ENCODE assay signal across 8 mouse cellular contexts in the genomic region with DNA sequence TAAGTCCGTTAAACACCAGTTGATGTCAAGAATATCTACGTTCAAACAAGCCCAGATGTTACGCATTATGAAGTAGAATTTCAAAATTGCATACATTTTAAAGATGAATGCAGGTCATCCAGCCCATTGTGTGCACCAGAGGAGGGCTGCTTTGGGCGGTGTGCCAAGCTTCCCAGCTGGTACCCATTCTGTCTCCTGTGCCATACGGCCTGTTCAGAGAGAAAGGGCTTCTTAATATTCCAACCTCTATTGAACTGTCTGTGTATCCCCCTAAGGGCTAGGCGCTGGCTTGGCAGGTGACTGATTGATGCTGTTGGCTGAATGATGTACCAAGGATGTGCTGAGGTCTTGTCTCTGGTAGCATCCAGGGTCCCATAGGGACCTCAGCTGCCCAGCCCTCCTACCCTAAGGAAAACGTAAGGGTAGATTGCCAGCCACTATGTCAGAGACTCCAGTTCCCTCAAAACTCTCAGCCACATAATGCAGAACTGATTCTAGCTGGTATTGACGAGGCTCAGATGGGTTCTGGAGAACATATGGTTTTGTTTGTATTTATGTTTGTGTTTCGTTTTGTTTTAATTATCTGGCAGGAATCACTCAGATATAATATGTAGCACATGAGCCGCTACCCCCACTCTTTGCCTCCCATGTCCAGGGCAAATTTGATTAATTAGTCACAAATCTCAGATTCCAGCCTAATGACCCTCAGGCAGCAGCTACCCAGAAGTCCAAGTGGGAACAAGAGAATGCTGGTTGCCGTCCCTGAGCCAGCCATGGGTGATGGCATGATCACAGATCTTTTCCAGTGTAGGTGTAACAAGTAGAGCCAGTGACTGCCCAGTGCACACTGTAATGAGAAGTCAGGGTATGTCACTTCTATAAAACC.
A peak's percentile ranks its signal among the peaks of the same experiment; 100 is the strongest.
DNase-seq lines count a peak whose midpoint lies in the region; ATAC-seq lines count a peak whose summit lies in the region.

No protein-coding gene starts in this region.

- no peak overlapping the region for H3K4me2 ChIP-seq in hindbrain, embryonic 11.5 days (replicated peaks; ENCODE audit: low read depth, low read length)
- no peak overlapping the region for H3K4me2 ChIP-seq in forebrain, embryonic 15.5 days (replicated peaks)
- H3K4me2 ChIP-seq in limb, embryonic 13.5 days (replicated peaks) = peak overlapping the region; percentile 7; the same call in 1 of the 2 replicates

- no peak overlapping the region for H3K9ac ChIP-seq in hindbrain, embryonic 11.5 days (ENCODE audit: low read depth, low read length)
- H3K9ac ChIP-seq in forebrain, embryonic 15.5 days (replicated peaks) = no peak overlapping the region
- no peak overlapping the region for H3K9ac ChIP-seq in limb, embryonic 13.5 days

- no peaks in the 10 kb centered on the region for H3K27me3 ChIP-seq in hindbrain, embryonic 11.5 days (ENCODE audit: control insufficient read depth, insufficient read depth, low read length)
- H3K27me3 ChIP-seq in hindbrain, embryonic 10.5 days (ENCODE audit: insufficient read depth, poor library complexity, severe bottlenecking) = no peaks in the 10 kb centered on the region
- H3K27me3 ChIP-seq in forebrain, embryonic 15.5 days = no peaks in the 10 kb centered on the region
- H3K27me3 ChIP-seq in limb, embryonic 13.5 days = no peaks in the 10 kb centered on the region

- no peaks in the 10 kb centered on the region for H3K36me3 ChIP-seq in hindbrain, embryonic 11.5 days (ENCODE audit: control insufficient read depth, insufficient read depth, low read length)
- no peaks in the 10 kb centered on the region for H3K36me3 ChIP-seq in hindbrain, embryonic 10.5 days
- H3K36me3 ChIP-seq in forebrain, embryonic 15.5 days = no peaks in the 10 kb centered on the region
- H3K36me3 ChIP-seq in limb, embryonic 13.5 days = no peaks in the 10 kb centered on the region

- 73% methylated on average over 11 of the region's 11 CpGs for WGBS in hindbrain, embryonic 11.5 days
- WGBS in hindbrain, embryonic 10.5 days = 74% methylated on average over 11 of the region's 11 CpGs
- WGBS in forebrain, embryonic 15.5 days = 34% methylated on average over 11 of the region's 11 CpGs
- 43% methylated on average over 11 of the region's 11 CpGs for WGBS in limb, embryonic 13.5 days

- H3K9me3 ChIP-seq in hindbrain, embryonic 11.5 days (ENCODE audit: control insufficient read depth, low read length) = no peaks in the 10 kb centered on the region
- H3K9me3 ChIP-seq in hindbrain, embryonic 10.5 days = no peaks in the 10 kb centered on the region
- H3K9me3 ChIP-seq in forebrain, embryonic 15.5 days = no peaks in the 10 kb centered on the region
- H3K9me3 ChIP-seq in limb, embryonic 13.5 days = no peaks in the 10 kb centered on the region

- intact Hi-C loops in gastrocnemius, postnatal 14 days (cut with DNase I; ENCODE audit: low total_unique reads) = no loop called here

- H3K4me1 ChIP-seq in hindbrain, embryonic 11.5 days (replicated peaks; ENCODE audit: control insufficient read depth, insufficient read depth, low read length) = 0 out of 2 replicates have a peak, but pooled peaks cover 7% of the 10 kb centered on the region
- H3K4me1 ChIP-seq in hindbrain, embryonic 10.5 days (replicated peaks) = peaks cover 38% of the 10 kb centered on the region
- peaks cover 46% of the 10 kb centered on the region for H3K4me1 ChIP-seq in forebrain, embryonic 15.5 days
- peaks cover 57% of the 10 kb centered on the region for H3K4me1 ChIP-seq in limb, embryonic 13.5 days

- DNase-seq in hindbrain, embryonic 11.5 days (ENCODE audit: low spot score) = no peak
- DNase-seq in hindbrain, embryonic 10.5 days (ENCODE audit: low spot score) = no peak
- DNase-seq in cerebellum, postnatal 10 days = peak; percentile 79 to 85
- no peak for DNase-seq in gastrocnemius, postnatal 14 days
- DNase-seq in urinary bladder, postnatal 36 days (ENCODE audit: low spot score in 2 of 2) = no peak

- H3K4me3 ChIP-seq in hindbrain, embryonic 11.5 days (ENCODE audit: low read depth, low read length) = no peak overlapping the region
- H3K4me3 ChIP-seq in hindbrain, embryonic 10.5 days = no peak overlapping the region
- no peak overlapping the region for H3K4me3 ChIP-seq in forebrain, embryonic 15.5 days
- H3K4me3 ChIP-seq in limb, embryonic 13.5 days = no peak overlapping the region

- ATAC-seq in hindbrain, embryonic 11.5 days (ENCODE audit: low FRiP score) = peak; percentile 65; the same call in 1 of the 2 replicates
- ATAC-seq in forebrain, embryonic 15.5 days (replicated peaks) = peak; percentile 87
- ATAC-seq in limb, embryonic 13.5 days (ENCODE audit: low FRiP score, low read depth) = no peak; the same call in 1 of the 2 replicates
- ATAC-seq in megakaryocyte, adult 5-6 weeks (ENCODE audit: poor library complexity, severe bottlenecking) = no peak

- no peak overlapping the region; the same call in 1 of the 2 replicates for H3K27ac ChIP-seq in hindbrain, embryonic 11.5 days (ENCODE audit: low read depth, low read length)
- no peak overlapping the region for H3K27ac ChIP-seq in hindbrain, embryonic 10.5 days
- H3K27ac ChIP-seq in forebrain, embryonic 15.5 days (replicated peaks) = peak overlapping the region; percentile 84
- peak overlapping the region; percentile 61; the same call in 1 of the 2 replicates for H3K27ac ChIP-seq in limb, embryonic 13.5 days

Comparison
In these comparisons a context has a peak if more than half of its experiments do, and no peak if none do; other contexts are left out.
1. ATAC-seq: peak in hindbrain, embryonic 11.5 days (single experiment) and forebrain, embryonic 15.5 days (single experiment); none in limb, embryonic 13.5 days (single experiment) and megakaryocyte, adult 5-6 weeks (single experiment).
2. DNase-seq: peak in cerebellum, postnatal 10 days (2 of 2); none in hindbrain, embryonic 11.5 days (single experiment), hindbrain, embryonic 10.5 days (single experiment), gastrocnemius, postnatal 14 days (single experiment) and urinary bladder, postnatal 36 days (0 of 2).
3. H3K27ac ChIP-seq: peak in forebrain, embryonic 15.5 days (single experiment) and limb, embryonic 13.5 days (single experiment); none in hindbrain, embryonic 11.5 days (single experiment) and hindbrain, embryonic 10.5 days (single experiment).